Mouse (Mus musculus): ENCODE data around the gene Krtap4-2. TPM values are rescaled to one million over a fixed set of nuclear protein-coding genes. Genes with fewer than 3 reads are reported as not detected.

The Krtap4-2 gene
- not detected for polyA plus RNA-seq (2017; shearing (Covaris generic))

GRCm38 (mm10) chr11:99634653-99635134 is at the start of gene Krtap4-2:
Gene Krtap4-2 (minus strand): TSS chr11:99635084.

GRCm38 (mm10) chr11:99665860-99666259 is 31.0 kb upstream of the Krtap4-2 start, which contains the start of gene Krtap4-6:
Gene Krtap4-6 (minus strand): TSS chr11:99665960.

GRCm38 (mm10) chr11:99658467-99659010 is 23.7 kb upstream of the Krtap4-2 start, which contains the start of gene Gm11563:
Gene Gm11563 (minus strand): TSS chr11:99658960.

GRCm38 (mm10) chr11:99650136-99650535 is 15.3 kb upstream of the Krtap4-2 start, which contains the start of gene Gm11555:
Gene Gm11555 (minus strand): TSS chr11:99650236.

GRCm38 (mm10) chr11:99643635-99644139 is 8.8 kb upstream of the Krtap4-2 start, which contains the start of gene Krtap4-7:
Gene Krtap4-7 (minus strand): TSS chr11:99644089.

GRCm38 (mm10) chr11:99628138-99628537 is 6.7 kb downstream of the Krtap4-2 start, which contains the start of gene Krtap4-1:
Gene Krtap4-1 (minus strand): TSS chr11:99628238.

GRCm38 (mm10) chr11:99620335-99620734 is 14.5 kb downstream of the Krtap4-2 start, which contains the start of gene Gm11562:
Gene Gm11562 (minus strand): TSS chr11:99620435.

GRCm38 (mm10) chr11:99614796-99615363 is 20.0 kb downstream of the Krtap4-2 start, which contains the start of gene Krtap2-4:
Gene Krtap2-4 (minus strand): TSS chr11:99614846.

GRCm38 (mm10) chr11:99610089-99610488 is 24.8 kb downstream of the Krtap4-2 start, which contains the start of gene Gm11937:
Gene Gm11937 (minus strand): TSS chr11:99610189.

GRCm38 (mm10) chr11:99603208-99603607 is 31.7 kb downstream of the Krtap4-2 start, which contains the start of gene Gm11938:
Gene Gm11938 (minus strand): TSS chr11:99603308.

GRCm38 (mm10) chr11:99597742-99598141 is 37.1 kb downstream of the Krtap4-2 start, which contains the start of gene Krtap9-3:
Gene Krtap9-3 (minus strand): TSS chr11:99598105.

GRCm38 (mm10) chr11:99590981-99591380 is 43.9 kb downstream of the Krtap4-2 start, which contains the start of gene Krtap1-3:
Gene Krtap1-3 (minus strand): TSS chr11:99591339.

Other genes with a start within 250 kb of the Krtap4-2 start
- gene Krt10, start 245.7 kb downstream of the Krtap4-2 start, polyA plus RNA-seq (2017; shearing (Covaris generic)): 8.1 TPM
- 0.26 TPM for gene Krt12, start 212.8 kb downstream of the Krtap4-2 start, polyA plus RNA-seq (2017; shearing (Covaris generic))
- not detected for gene Krt20, start 196.9 kb downstream of the Krtap4-2 start, polyA plus RNA-seq (2017; shearing (Covaris generic))
- not detected for gene Krt23, start 141.9 kb downstream of the Krtap4-2 start, polyA plus RNA-seq (2017; shearing (Covaris generic))
- gene Krt39, start 113.7 kb downstream of the Krtap4-2 start, polyA plus RNA-seq (2017; shearing (Covaris generic)): not detected
- gene Krt40, start 91.9 kb downstream of the Krtap4-2 start, polyA plus RNA-seq (2017; shearing (Covaris generic)): not detected
- gene Krtap3-3, start 84.2 kb downstream of the Krtap4-2 start, polyA plus RNA-seq (2017; shearing (Covaris generic)): not detected
- not detected for gene Krtap3-2, start 78.2 kb downstream of the Krtap4-2 start, polyA plus RNA-seq (2017; shearing (Covaris generic))
- not detected for gene Gm11939, start 75.6 kb downstream of the Krtap4-2 start, polyA plus RNA-seq (2017; shearing (Covaris generic))
- gene Krtap3-1, start 68.5 kb downstream of the Krtap4-2 start, polyA plus RNA-seq (2017; shearing (Covaris generic)): not detected
- gene Krtap1-5, start 54.1 kb downstream of the Krtap4-2 start, polyA plus RNA-seq (2017; shearing (Covaris generic)): not detected
- not detected for gene Krtap1-4, start 51.4 kb downstream of the Krtap4-2 start, polyA plus RNA-seq (2017; shearing (Covaris generic))
- gene Krtap1-3, start 43.7 kb downstream of the Krtap4-2 start, polyA plus RNA-seq (2017; shearing (Covaris generic)): not detected
- not detected for gene Krtap9-3, start 37.0 kb downstream of the Krtap4-2 start, polyA plus RNA-seq (2017; shearing (Covaris generic))
- not detected for gene Gm11938, start 31.8 kb downstream of the Krtap4-2 start, polyA plus RNA-seq (2017; shearing (Covaris generic))
- gene Gm11937, start 24.9 kb downstream of the Krtap4-2 start, polyA plus RNA-seq (2017; shearing (Covaris generic)): not detected
- not detected for gene Krtap2-4, start 20.2 kb downstream of the Krtap4-2 start, polyA plus RNA-seq (2017; shearing (Covaris generic))
- gene Gm11562, start 14.6 kb downstream of the Krtap4-2 start, polyA plus RNA-seq (2017; shearing (Covaris generic)): not detected
- not detected for gene Krtap4-1, start 6.8 kb downstream of the Krtap4-2 start, polyA plus RNA-seq (2017; shearing (Covaris generic))
- not detected for gene Krtap4-7, start 9.0 kb upstream of the Krtap4-2 start, polyA plus RNA-seq (2017; shearing (Covaris generic))
- not detected for gene Gm11555, start 15.2 kb upstream of the Krtap4-2 start, polyA plus RNA-seq (2017; shearing (Covaris generic))
- gene Gm11563, start 23.9 kb upstream of the Krtap4-2 start, polyA plus RNA-seq (2017; shearing (Covaris generic)): not detected
- not detected for gene Krtap4-6, start 30.9 kb upstream of the Krtap4-2 start, polyA plus RNA-seq (2017; shearing (Covaris generic))
- gene Gm14190, start 55.7 kb upstream of the Krtap4-2 start, polyA plus RNA-seq (2017; shearing (Covaris generic)): not detected
- not detected for gene Gm14180, start 99.2 kb upstream of the Krtap4-2 start, polyA plus RNA-seq (2017; shearing (Covaris generic))
- not detected for gene Gm11595, start 137.8 kb upstream of the Krtap4-2 start, polyA plus RNA-seq (2017; shearing (Covaris generic))
- gene Krtap4-8, start 145.6 kb upstream of the Krtap4-2 start, polyA plus RNA-seq (2017; shearing (Covaris generic)): not detected
- gene Krtap4-9, start 150.1 kb upstream of the Krtap4-2 start, polyA plus RNA-seq (2017; shearing (Covaris generic)): not detected
- not detected for gene Gm11596, start 158.4 kb upstream of the Krtap4-2 start, polyA plus RNA-seq (2017; shearing (Covaris generic))
- gene Gm11569, start 163.8 kb upstream of the Krtap4-2 start, polyA plus RNA-seq (2017; shearing (Covaris generic)): not detected
- gene Gm11554, start 169.4 kb upstream of the Krtap4-2 start, polyA plus RNA-seq (2017; shearing (Covaris generic)): not detected
- not detected for gene Krtap4-13, start 174.8 kb upstream of the Krtap4-2 start, polyA plus RNA-seq (2017; shearing (Covaris generic))
- gene Gm11564, start 180.6 kb upstream of the Krtap4-2 start, polyA plus RNA-seq (2017; shearing (Covaris generic)): not detected
- gene 2300003K06Rik, start 203.0 kb upstream of the Krtap4-2 start, polyA plus RNA-seq (2017; shearing (Covaris generic)): not detected
- gene Krtap4-16, start 216.5 kb upstream of the Krtap4-2 start, polyA plus RNA-seq (2017; shearing (Covaris generic)): not detected
- gene Gm11568, start 222.8 kb upstream of the Krtap4-2 start, polyA plus RNA-seq (2017; shearing (Covaris generic)): not detected
- gene Gm11559, start 229.4 kb upstream of the Krtap4-2 start, polyA plus RNA-seq (2017; shearing (Covaris generic)): not detected
- not detected for gene Krtap9-1, start 238.3 kb upstream of the Krtap4-2 start, polyA plus RNA-seq (2017; shearing (Covaris generic))
- not detected for gene Gm11567, start 244.1 kb upstream of the Krtap4-2 start, polyA plus RNA-seq (2017; shearing (Covaris generic))